Mouse (Mus musculus) hindbrain, embryonic 16.5 days (tissue): ENCODE results near the gene Tra2a. TPM values are rescaled to one million over a fixed set of nuclear protein-coding genes. Genes with fewer than 3 reads are reported as not detected.
A peak's percentile ranks its signal among the peaks of the same experiment; 100 is the strongest.

Source experiments
- ATAC-seq: fragments of 200-750 bp; cut with Nextera tagmentation; 2 replicates; pipeline ENCODE4 v1.8.0; 2017; ENCODE audit warnings: moderate TSS enrichment, moderate library complexity
- H3K27ac ChIP-seq: fragments of 300-500 bp; sonication (generic); 2 replicates; pipeline ENCODE4 v1.5.1; 2014; ENCODE audit warnings: low read depth, mild to moderate bottlenecking, control low read depth, low read length, moderate library complexity
- H3K27me3 ChIP-seq: fragments of 300-500 bp; sonication (generic); replicated peaks from 2 replicates; pipeline ENCODE4 v1.6.1; 2014; ENCODE audit warnings: low read length; ENCODE audit not compliant: control insufficient read depth, insufficient read depth
- H3K36me3 ChIP-seq: fragments of 300-500 bp; sonication (generic); 2 replicates; pipeline ENCODE4 v1.6.1; 2014; ENCODE audit warnings: mild to moderate bottlenecking, low read length, moderate library complexity, mixed read lengths; ENCODE audit not compliant: control insufficient read depth, insufficient read depth
- H3K4me1 ChIP-seq: fragments of 300-500 bp; sonication (generic); 2 replicates; pipeline ENCODE4 v1.6.1; 2014; ENCODE audit warnings: low read depth, low read length; ENCODE audit not compliant: control insufficient read depth, insufficient read depth
- H3K4me2 ChIP-seq: fragments of 300-500 bp; sonication (generic); 2 replicates; pipeline ENCODE4 v1.6.1; 2014; ENCODE audit warnings: mild to moderate bottlenecking, low read length, control low read depth, moderate library complexity
- H3K4me3 ChIP-seq: fragments of 300-500 bp; sonication (generic); 2 replicates; pipeline ENCODE4 v1.5.1; 2014; ENCODE audit warnings: mild to moderate bottlenecking, low read length, control low read depth, moderate library complexity
- H3K9ac ChIP-seq: fragments of 300-500 bp; sonication (generic); 2 replicates; pipeline ENCODE4 v1.6.1; 2014; ENCODE audit warnings: low read depth, mild to moderate bottlenecking, control low read depth, low read length, moderate library complexity
- H3K9me3 ChIP-seq: fragments of 300-500 bp; sonication (generic); 2 replicates; pipeline ENCODE4 v1.6.1; 2014; ENCODE audit warnings: mild to moderate bottlenecking, low read length, moderate library complexity; ENCODE audit not compliant: control insufficient read depth
- WGBS: fragments of 180-500 bp; shearing (Covaris S2); extraction: QIAGEN DNeasy Blood & Tissue Kit; methylation state at CpG from one replicate; pipeline ENCODE4 v1.1.7; 2014; 5-methylcytosine and 5-hydroxymethylcytosine counted together
- polyA plus RNA-seq: library from polyadenylated mRNA; unstranded; fragments of >200 nt; fragmentation: Nextera tagmentation; extraction: Ambion mirVana; gene quantifications from 2 replicates; pipeline ENCODE4 v1.2.1, GENCODE M21; 2015

Gene Tra2a
- polyA plus RNA-seq, 1 experiment from 2014 or later = 97.9 TPM

GRCm38 (mm10) chr6:49209881-49210854, 53.7 kb downstream of the Tra2a start:
- no peaks in the 10 kb centered on the region for H3K27me3 ChIP-seq
- 0 out of 2 replicates have a peak overlapping the region, but pooled peaks have one; percentile 1 for H3K4me3 ChIP-seq
- 0 out of 2 replicates have a peak overlapping the region, but pooled peaks have one; percentile 23 for H3K9ac ChIP-seq
- H3K36me3 ChIP-seq = no peaks in the 10 kb centered on the region
- no peaks in the 10 kb centered on the region for H3K9me3 ChIP-seq
- H3K27ac ChIP-seq = no peak overlapping the region
- H3K4me2 ChIP-seq = peak overlapping the region; percentile 45
- H3K4me1 ChIP-seq = peaks cover 22% of the 10 kb centered on the region
- WGBS = 10% methylated on average over 14 of the region's 14 CpGs
- ATAC-seq = no peak

GRCm38 (mm10) chr6:49208935-49209334, 54.9 kb downstream of the Tra2a start:
- H3K9me3 ChIP-seq = no peaks in the 10 kb centered on the region
- H3K36me3 ChIP-seq = no peaks in the 10 kb centered on the region
- 82% methylated on average over 5 of the region's 5 CpGs for WGBS
- H3K4me1 ChIP-seq = peaks cover 22% of the 10 kb centered on the region
- no peak overlapping the region; the same call in 1 of the 2 replicates for H3K4me2 ChIP-seq
- ATAC-seq = no peak
- no peak overlapping the region for H3K27ac ChIP-seq
- no peak overlapping the region for H3K4me3 ChIP-seq
- H3K9ac ChIP-seq = no peak overlapping the region
- H3K27me3 ChIP-seq = no peaks in the 10 kb centered on the region

- Histone ChIP-seq H3K4me1 (peaks cover 21% of the 10 kb centered on the region), H3K4me2 (no peak overlapping the region; the same call in 1 of the 2 replicates)
Observed at GRCm38 (mm10) chr6:49208297-49208930, 55.4 kb downstream of the Tra2a start.

GRCm38 (mm10) chr6:49206416-49206815, 57.4 kb downstream of the Tra2a start:
- ATAC-seq = 0 out of 2 replicates have a peak, but pooled peaks have one; percentile 41
- peaks cover 11% of the 10 kb centered on the region for H3K4me1 ChIP-seq
- WGBS = 73% methylated on average over 1 of the region's 1 CpGs
- no peak overlapping the region for H3K27ac ChIP-seq
- H3K4me2 ChIP-seq = no peak overlapping the region
- H3K9me3 ChIP-seq = no peaks in the 10 kb centered on the region
- no peak overlapping the region for H3K4me3 ChIP-seq
- H3K36me3 ChIP-seq = no peaks in the 10 kb centered on the region
- H3K9ac ChIP-seq = no peak overlapping the region
- H3K27me3 ChIP-seq = no peaks in the 10 kb centered on the region

More at GRCm38 (mm10) chr6:49208297-49208930, 55.4 kb downstream of the Tra2a start:
- Histone ChIP-seq H3K27me3 (no peaks in the 10 kb centered on the region), H3K36me3 (no peaks in the 10 kb centered on the region), H3K4me3 (no peak overlapping the region), H3K9ac (no peak overlapping the region), H3K27ac (no peak overlapping the region), H3K9me3 (no peaks in the 10 kb centered on the region)
- WGBS = 67% methylated on average over 8 of the region's 8 CpGs
- ATAC-seq = 0 out of 2 replicates have a peak, but pooled peaks have one; percentile 53

- Histone ChIP-seq H3K9me3 (no peaks in the 10 kb centered on the region), H3K4me1 (no peaks in the 10 kb centered on the region), H3K4me2 (no peak overlapping the region), H3K27ac (no peak overlapping the region), H3K4me3 (no peak overlapping the region), H3K27me3 (no peaks in the 10 kb centered on the region), H3K9ac (no peak overlapping the region), H3K36me3 (no peaks in the 10 kb centered on the region)
- WGBS = 75% methylated on average over 10 of the region's 10 CpGs
- no peak; the same call in 1 of the 2 replicates for ATAC-seq
Observed at GRCm38 (mm10) chr6:49195188-49195587, 68.6 kb downstream of the Tra2a start.

- 98% methylated on average over 4 of the region's 4 CpGs for WGBS
- no peaks in the 10 kb centered on the region for H3K4me1 ChIP-seq
- no peak overlapping the region for H3K27ac ChIP-seq
- no peaks in the 10 kb centered on the region for H3K9me3 ChIP-seq
- no peaks in the 10 kb centered on the region for H3K27me3 ChIP-seq
- no peak overlapping the region for H3K4me2 ChIP-seq
- ATAC-seq = no peak
- H3K36me3 ChIP-seq = no peaks in the 10 kb centered on the region
- H3K9ac ChIP-seq = no peak overlapping the region
- no peak overlapping the region for H3K4me3 ChIP-seq
Observed at GRCm38 (mm10) chr6:49194536-49194935, 69.3 kb downstream of the Tra2a start.

Other genes starting within 250 kb of the Tra2a start
- gene Gpnmb, start 227.5 kb downstream of the Tra2a start, polyA plus RNA-seq = 0.23 and 0.51 TPM in 2 replicates
- gene Malsu1, start 190.2 kb downstream of the Tra2a start, polyA plus RNA-seq = 58.3 and 66.8 TPM in 2 replicates
- 15.5 and 19.2 TPM in 2 replicates for gene Igf2bp3, start 49.1 kb downstream of the Tra2a start, polyA plus RNA-seq
- 9.4 and 10.7 TPM in 2 replicates for gene Ccdc126, start 55.2 kb upstream of the Tra2a start, polyA plus RNA-seq
- 5.4 and 6.2 TPM in 2 replicates for gene Fam221a, start 103.7 kb upstream of the Tra2a start, polyA plus RNA-seq
- 0.21 TPM in 1 of 2 replicates, not detected in the other for gene Stk31, start 131.6 kb upstream of the Tra2a start, polyA plus RNA-seq